Mouse (Mus musculus) bone marrow macrophage, adult 2 months (primary cell): ENCODE data around the gene Rps6ka2. TPM values are rescaled to one million over a fixed set of nuclear protein-coding genes. Genes with fewer than 3 reads are reported as not detected.

Experiments
- H3K27ac ChIP-seq: 2 replicates; pipeline ENCODE4 v1.5.1; 2012; ENCODE audit warnings: low read depth, low read length; ENCODE audit not compliant: insufficient read depth
- H3K4me1 ChIP-seq: 2 replicates; pipeline ENCODE4 v1.6.1; 2012; ENCODE audit warnings: low read length; ENCODE audit not compliant: control insufficient read depth, insufficient read depth
- H3K4me3 ChIP-seq: 2 replicates; pipeline ENCODE4 v1.5.1; 2012; ENCODE audit warnings: mild to moderate bottlenecking, low read length, moderate library complexity; ENCODE audit not compliant: insufficient read depth
- CTCF ChIP-seq: IDR thresholded peaks from 2 replicates; pipeline ENCODE4 v1.5.1; 2012; ENCODE audit warnings: low read depth, mild to moderate bottlenecking, low read length, moderate library complexity
- POLR2A ChIP-seq: IDR thresholded peaks from 2 replicates; pipeline ENCODE4 v1.6.1; 2012; ENCODE audit warnings: mild to moderate bottlenecking, low read depth, low read length, borderline replicate concordance
- polyA plus RNA-seq: library from polyadenylated mRNA; stranded (reverse); fragments of >200 nt; gene quantifications from 2 replicates; pipeline ENCODE4 v1.2.4, GENCODE M21; 2012; ENCODE audit not compliant: missing spikeins, insufficient read depth, insufficient read length

Rps6ka2 gene
- polyA plus RNA-seq, 1 experiment: 4.0 TPM

DNA sequence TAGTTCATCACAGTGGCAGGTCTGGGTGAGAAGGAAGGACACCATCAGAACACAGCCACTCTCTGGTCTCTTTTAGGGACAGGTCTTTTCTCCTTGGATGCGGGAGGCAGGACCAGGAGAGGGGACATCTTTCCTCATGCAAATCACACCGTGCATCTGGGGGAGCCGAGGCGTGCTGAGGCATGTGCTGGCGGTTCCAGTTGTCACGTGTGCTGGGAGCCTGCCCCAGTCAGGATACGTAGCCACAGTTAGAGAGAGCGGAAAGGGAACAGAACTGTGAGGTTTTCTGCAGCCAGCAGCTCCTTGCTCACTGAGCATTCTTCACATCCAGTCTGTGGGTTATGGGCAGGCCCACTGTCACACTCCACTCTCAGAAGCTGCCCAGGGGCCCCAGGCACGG lies 48.5 kb downstream of the Rps6ka2 start:
- no peak overlapping the region for H3K27ac ChIP-seq
- no peak for TF ChIP-seq POLR2A
- TF ChIP-seq CTCF: no peak
- H3K4me1 ChIP-seq: no peaks in the 10 kb centered on the region
- no peak overlapping the region for H3K4me3 ChIP-seq

DNA sequence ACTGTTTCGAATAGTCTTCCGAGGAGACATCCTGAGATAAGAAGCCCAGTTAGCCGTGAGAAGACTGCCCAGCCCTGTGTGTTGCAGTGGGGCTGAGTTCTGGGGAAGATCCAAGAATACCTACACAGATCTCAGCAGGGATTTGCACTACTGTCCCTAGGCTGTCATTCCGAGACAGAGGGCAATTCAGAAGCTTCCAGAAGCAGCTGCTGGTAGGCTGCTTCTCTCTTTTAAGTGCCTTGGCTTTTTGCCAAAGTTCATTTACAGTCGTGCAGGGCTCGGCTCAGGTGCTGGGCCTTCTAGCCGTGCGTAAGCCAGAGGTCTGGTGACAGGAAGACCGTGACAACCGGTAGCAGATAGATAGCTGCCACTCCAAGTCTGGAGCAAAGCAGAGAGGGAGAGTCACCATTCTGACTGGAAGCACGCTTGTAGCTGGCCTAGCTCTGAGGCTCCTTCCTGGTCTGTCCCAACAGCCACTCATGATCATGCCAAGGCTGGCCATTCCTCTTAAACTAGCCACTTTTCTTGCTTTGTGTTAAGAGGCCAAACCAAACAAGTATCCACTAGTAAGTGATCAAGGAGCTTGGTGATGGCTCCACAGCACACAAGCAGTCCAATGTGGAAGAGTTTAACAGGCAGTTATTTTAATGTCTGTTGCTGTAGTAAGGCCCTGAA lies 49.3 kb downstream of the Rps6ka2 start:
- no peak for TF ChIP-seq POLR2A
- no peak for TF ChIP-seq CTCF
- H3K27ac ChIP-seq: no peak overlapping the region
- no peak overlapping the region for H3K4me3 ChIP-seq
- H3K4me1 ChIP-seq: no peaks in the 10 kb centered on the region

DNA sequence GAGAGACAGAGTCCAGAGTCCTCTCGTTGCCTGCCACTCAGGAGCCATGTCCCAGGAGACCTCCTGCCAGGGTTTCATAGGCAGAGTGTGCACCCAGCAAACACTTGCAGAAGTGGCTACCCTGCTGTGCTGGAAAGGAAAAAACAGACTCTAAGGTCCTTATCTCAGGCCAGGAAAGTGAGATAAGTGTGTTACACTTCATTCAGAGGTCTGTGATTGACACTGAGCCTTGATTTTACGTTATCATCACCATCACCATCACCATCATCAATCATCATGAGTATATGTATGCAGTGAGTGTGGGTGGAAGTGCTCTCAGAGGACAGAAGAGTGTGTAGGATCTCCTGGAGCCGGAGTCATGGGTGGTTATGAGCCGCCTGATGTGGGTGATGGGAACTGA lies 51.4 kb downstream of the Rps6ka2 start:
- TF ChIP-seq CTCF (no peak), POLR2A (no peak)
- no peaks in the 10 kb centered on the region for H3K4me1 ChIP-seq
- H3K27ac ChIP-seq: no peak overlapping the region
- H3K4me3 ChIP-seq: no peak overlapping the region

DNA sequence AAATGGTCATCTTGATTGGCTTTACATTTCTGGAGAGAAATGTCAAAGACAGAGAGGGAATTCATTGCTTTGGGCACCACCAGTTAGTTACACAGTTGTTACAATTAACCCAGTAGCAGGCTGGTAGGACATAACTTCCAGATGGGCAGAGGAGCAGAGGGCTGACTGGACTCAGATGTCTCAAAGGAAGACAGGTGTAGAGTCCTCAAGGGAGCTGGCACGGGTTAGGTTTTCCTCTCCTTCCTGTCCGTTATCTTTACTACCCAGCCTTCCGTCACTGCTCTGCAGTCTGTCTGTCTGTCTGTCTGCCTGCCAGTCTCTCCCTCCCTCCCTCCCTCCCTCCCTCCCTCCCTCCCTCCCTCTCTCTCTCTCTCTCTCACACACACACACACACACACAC lies 52.3 kb downstream of the Rps6ka2 start:
- Histone ChIP-seq H3K27ac (no peak overlapping the region), H3K4me1 (no peaks in the 10 kb centered on the region)

DNA sequence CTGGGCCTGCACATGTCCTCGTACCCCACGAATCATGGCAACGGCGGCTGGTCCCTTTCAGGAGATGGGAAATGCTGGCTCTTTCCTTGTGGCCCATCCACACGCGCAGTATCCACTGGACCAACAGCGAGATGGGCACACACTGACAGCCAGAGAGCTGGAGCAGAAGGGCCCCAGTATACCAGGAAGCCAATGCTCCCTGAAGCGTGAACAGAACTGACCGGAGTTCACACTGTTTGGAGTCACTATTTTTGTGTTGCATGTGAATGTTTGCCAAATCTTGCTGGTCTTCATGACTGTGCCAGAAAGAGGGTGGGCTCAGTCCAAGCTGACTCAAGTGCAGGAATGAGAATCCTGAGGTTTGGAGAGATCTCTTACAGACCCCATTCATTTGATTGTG lies 58.6 kb downstream of the Rps6ka2 start:
- Histone ChIP-seq H3K4me1 (peaks cover 5% of the 10 kb centered on the region), H3K4me3 (no peak overlapping the region), H3K27ac (no peak overlapping the region)
- TF ChIP-seq POLR2A (no peak), CTCF (no peak)

More for the DNA sequence above, 52.3 kb downstream of the Rps6ka2 start:
- H3K4me3 ChIP-seq: no peak overlapping the region
- TF ChIP-seq CTCF (no peak), POLR2A (no peak)

DNA sequence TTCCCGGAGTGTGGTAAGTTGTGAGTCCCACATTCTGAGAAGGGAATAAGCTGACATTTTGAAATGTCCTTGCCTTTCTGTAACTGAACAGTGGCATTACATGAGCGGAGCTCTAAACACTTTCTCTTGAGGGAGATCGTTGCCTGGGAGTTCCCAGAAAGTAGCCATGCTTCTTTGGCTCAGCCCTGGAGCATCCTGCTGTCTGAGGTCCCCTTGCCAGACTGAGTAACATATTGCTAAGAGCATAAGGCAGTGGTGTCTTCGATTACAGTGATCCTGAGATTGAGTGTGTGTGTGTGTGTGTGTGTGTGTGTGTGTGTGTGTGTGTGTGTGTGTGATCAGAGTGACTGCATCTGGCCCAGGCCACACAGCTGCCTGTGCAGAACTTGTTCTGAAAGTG lies 61.4 kb downstream of the Rps6ka2 start:
- H3K4me3 ChIP-seq: no peak overlapping the region
- H3K4me1 ChIP-seq: peaks cover 5% of the 10 kb centered on the region
- TF ChIP-seq POLR2A (no peak), CTCF (no peak)
- no peak overlapping the region for H3K27ac ChIP-seq

DNA sequence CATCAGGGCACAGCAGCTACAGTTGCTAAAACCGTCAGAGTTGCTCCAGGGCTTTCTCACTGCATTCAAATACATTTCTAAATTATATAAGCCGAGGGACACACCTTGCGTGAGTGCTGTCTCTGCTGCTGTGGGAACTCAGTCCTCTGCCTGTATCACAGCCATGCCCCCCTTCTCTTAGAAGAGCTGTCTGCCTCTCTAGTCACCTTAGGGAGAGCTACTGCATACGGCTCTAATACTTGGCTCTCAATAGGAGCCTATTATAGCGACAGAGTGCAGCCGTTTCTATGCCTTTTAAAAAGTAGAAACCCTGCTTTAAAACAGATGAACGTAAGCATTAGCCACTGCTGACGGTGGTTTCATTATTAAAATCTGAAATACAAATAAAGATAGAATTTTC lies 61.9 kb downstream of the Rps6ka2 start:
- Histone ChIP-seq H3K27ac (no peak overlapping the region), H3K4me1 (peaks cover 5% of the 10 kb centered on the region), H3K4me3 (no peak overlapping the region)
- TF ChIP-seq CTCF: no peak
- TF ChIP-seq POLR2A: no peak

DNA sequence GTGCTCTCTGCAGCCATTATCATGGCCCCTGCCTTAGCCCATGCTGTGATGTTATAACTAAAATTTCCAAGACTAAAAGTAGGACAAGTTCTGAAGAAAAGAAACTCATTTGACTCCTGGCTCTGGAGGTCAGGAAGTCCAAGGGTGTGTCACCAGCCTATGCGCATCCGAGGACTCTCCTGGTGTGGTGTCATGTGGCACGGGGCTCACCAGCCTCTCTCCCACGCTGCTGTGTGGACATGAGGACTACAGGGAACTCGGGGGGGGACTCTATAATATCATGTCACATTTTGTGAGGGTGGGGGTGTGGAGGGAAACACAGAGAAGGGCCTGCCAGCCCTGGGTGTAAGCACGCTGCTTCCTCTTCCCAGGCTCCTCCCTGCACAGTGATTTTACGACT lies 62.5 kb downstream of the Rps6ka2 start:
- Histone ChIP-seq H3K4me3 (no peak overlapping the region), H3K4me1 (peaks cover 5% of the 10 kb centered on the region), H3K27ac (no peak overlapping the region)
- TF ChIP-seq CTCF (no peak), POLR2A (no peak)

DNA sequence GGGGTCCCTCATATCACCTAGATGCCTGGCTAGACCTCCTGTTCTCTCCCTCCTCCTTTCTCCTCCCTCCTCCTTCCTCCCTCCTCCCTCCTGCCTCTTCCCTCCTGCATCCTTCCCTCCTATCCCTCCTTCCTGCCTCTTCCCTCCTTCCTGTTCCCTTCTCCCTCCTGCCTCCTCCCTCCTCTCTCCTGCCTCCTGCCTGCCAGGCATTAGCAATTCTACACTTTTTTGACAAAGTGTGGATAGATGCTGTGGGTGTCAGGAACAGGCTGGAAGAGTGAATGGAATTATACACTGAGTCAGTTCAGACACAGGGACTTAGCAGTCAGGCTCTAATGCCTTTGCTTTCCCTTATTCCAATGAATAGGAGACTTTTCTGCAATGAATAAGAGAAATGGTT lies 63.3 kb downstream of the Rps6ka2 start:
- no peak overlapping the region for H3K27ac ChIP-seq
- H3K4me1 ChIP-seq: peaks cover 5% of the 10 kb centered on the region
- no peak for TF ChIP-seq CTCF
- TF ChIP-seq POLR2A: no peak
- no peak overlapping the region for H3K4me3 ChIP-seq

DNA sequence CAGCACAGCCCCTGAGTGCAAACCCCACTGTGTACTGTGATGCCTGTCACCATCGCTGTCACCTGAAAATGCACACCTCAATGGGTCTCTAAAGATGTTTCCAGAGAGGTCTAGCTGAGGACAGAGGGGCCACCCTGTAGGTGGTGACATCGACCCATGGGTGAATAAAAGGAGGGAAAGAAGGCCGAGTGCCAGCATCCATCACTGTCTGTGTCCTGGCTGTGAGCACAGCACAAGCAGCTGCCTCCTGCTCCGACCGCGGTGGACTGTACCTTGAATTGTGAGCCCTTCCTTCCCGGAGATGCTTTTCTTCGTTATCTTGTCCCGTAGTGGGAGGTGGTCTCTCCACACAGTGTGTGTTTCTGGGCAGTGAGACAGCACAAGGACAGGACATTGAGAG lies 67.8 kb downstream of the Rps6ka2 start:
- H3K27ac ChIP-seq: no peak overlapping the region

More for the DNA sequence above, 67.8 kb downstream of the Rps6ka2 start:
- peaks cover 9% of the 10 kb centered on the region for H3K4me1 ChIP-seq
- TF ChIP-seq POLR2A (no peak), CTCF (no peak)
- no peak overlapping the region for H3K4me3 ChIP-seq
